Comparison of ENCODE assay signal across 8 mouse cellular contexts in the genomic region with DNA sequence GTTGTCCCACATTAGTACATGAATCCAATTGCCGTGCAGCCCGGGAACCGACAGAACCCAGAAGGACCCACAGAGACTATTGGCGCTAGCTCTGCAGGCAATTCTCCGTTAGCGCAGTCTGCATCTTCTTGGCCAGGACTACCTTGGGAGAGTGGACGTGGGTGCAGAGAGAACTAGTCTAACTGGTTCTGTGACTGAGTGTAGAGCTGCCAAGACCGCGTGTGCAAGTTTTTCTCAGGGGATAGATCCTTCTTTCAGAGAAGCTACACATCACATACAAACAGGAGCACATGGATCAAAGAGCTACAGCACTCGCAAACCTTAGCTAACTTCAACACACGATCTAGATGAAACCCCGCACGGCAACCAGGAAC. TPM values are rescaled to one million over a fixed set of nuclear protein-coding genes. Genes with fewer than 3 reads are reported as not detected.
DNase-seq lines count a peak whose midpoint lies in the region; ATAC-seq lines count a peak whose summit lies in the region.

No protein-coding gene starts in this region.

- H3K9me3 ChIP-seq in intestine, embryonic 15.5 days = no peaks in the 10 kb centered on the region
- H3K9me3 ChIP-seq in stomach, embryonic 16.5 days (replicated peaks; ENCODE audit: control insufficient read depth, low read length) = no peaks in the 10 kb centered on the region

- H3K27ac ChIP-seq in intestine, embryonic 15.5 days = peak overlapping the region; percentile 88
- peak overlapping the region; percentile 90 for H3K27ac ChIP-seq in stomach, embryonic 16.5 days (ENCODE audit: low read length)

- no peak for DNase-seq in frontal cortex, postnatal 10 days (ENCODE audit: low spot score in 2 of 2)
- peak; percentile 64 for DNase-seq in urinary bladder, postnatal 14 days (ENCODE audit: low spot score)
- DNase-seq in urinary bladder, postnatal 10 days (ENCODE audit: low spot score) = no peak
- peak; percentile 42 for DNase-seq in lung, postnatal 10 days

- H3K9ac ChIP-seq in intestine, embryonic 15.5 days = peak overlapping the region; percentile 69
- peak overlapping the region; percentile 75 for H3K9ac ChIP-seq in stomach, embryonic 16.5 days (ENCODE audit: low read length)

- H3K4me1 ChIP-seq in intestine, embryonic 15.5 days (replicated peaks) = peaks cover 11% of the 10 kb centered on the region; the same call in 1 of the 2 replicates
- peaks cover 12% of the 10 kb centered on the region for H3K4me1 ChIP-seq in stomach, embryonic 16.5 days (ENCODE audit: control insufficient read depth, insufficient read depth, low read length)

- H3K4me2 ChIP-seq in intestine, embryonic 15.5 days (replicated peaks) = peak overlapping the region; percentile 83
- peak overlapping the region; percentile 65 for H3K4me2 ChIP-seq in stomach, embryonic 16.5 days (ENCODE audit: low read depth, low read length)

- no peaks in the 10 kb centered on the region for H3K27me3 ChIP-seq in intestine, embryonic 15.5 days (replicated peaks)
- no peaks in the 10 kb centered on the region for H3K27me3 ChIP-seq in stomach, embryonic 16.5 days (ENCODE audit: control insufficient read depth, insufficient read depth, low read length)

- WGBS in intestine, embryonic 15.5 days = under 1% methylated on average over 13 of the region's 13 CpGs
- WGBS in stomach, embryonic 16.5 days = 1% methylated on average over 13 of the region's 13 CpGs

- no peaks in the 10 kb centered on the region for H3K36me3 ChIP-seq in intestine, embryonic 15.5 days
- H3K36me3 ChIP-seq in stomach, embryonic 16.5 days (ENCODE audit: control insufficient read depth, insufficient read depth, low read length) = no peaks in the 10 kb centered on the region

- peak; percentile 75 for ATAC-seq in frontal cortex, adult (ENCODE audit: low TSS enrichment)
- ATAC-seq in intestine, embryonic 15.5 days = peak; percentile 71
- ATAC-seq in stomach, embryonic 16.5 days (ENCODE audit: insufficient read depth, low FRiP score) = peak; percentile 81
- ATAC-seq in cerebellum, adult (ENCODE audit: insufficient number of reproducible peaks, low FRiP score, low TSS enrichment) = no peak

- peak overlapping the region; percentile 84 for H3K4me3 ChIP-seq in intestine, embryonic 15.5 days (replicated peaks)
- H3K4me3 ChIP-seq in stomach, embryonic 16.5 days (replicated peaks; ENCODE audit: low read length) = peak overlapping the region; percentile 72

RNA-seq across cellular contexts. Expression of gene Kyat1, which starts 0.4 kb away (rescaled TPM):
- polyA plus RNA-seq in intestine, embryonic 15.5 days (2015; fragmentation: Nextera tagmentation; extraction: Ambion mirVana) = 18.4 and 19.6 TPM in 2 replicates
- 25.8 and 39.2 TPM in 2 replicates for polyA plus RNA-seq in stomach, embryonic 16.5 days (2015; fragmentation: Nextera tagmentation; extraction: Ambion mirVana)

RNA-seq across cellular contexts. Expression of gene Spout1, which starts 27.0 kb away (rescaled TPM):
- polyA plus RNA-seq in intestine, embryonic 15.5 days (2015; fragmentation: Nextera tagmentation; extraction: Ambion mirVana) = 59.9 and 62.9 TPM in 2 replicates
- polyA plus RNA-seq in stomach, embryonic 16.5 days (2015; fragmentation: Nextera tagmentation; extraction: Ambion mirVana) = 62.7 and 65.6 TPM in 2 replicates

RNA-seq across cellular contexts. Expression of gene Lrrc8a, which starts 32.3 kb away (rescaled TPM):
- 37.0 and 37.7 TPM in 2 replicates for polyA plus RNA-seq in intestine, embryonic 15.5 days (2015; fragmentation: Nextera tagmentation; extraction: Ambion mirVana)
- 34.0 and 40.1 TPM in 2 replicates for polyA plus RNA-seq in stomach, embryonic 16.5 days (2015; fragmentation: Nextera tagmentation; extraction: Ambion mirVana)

RNA-seq across cellular contexts. Expression of gene Endog, which starts 33.9 kb away (rescaled TPM):
- polyA plus RNA-seq in intestine, embryonic 15.5 days (2015; fragmentation: Nextera tagmentation; extraction: Ambion mirVana) = 40.9 and 41.9 TPM in 2 replicates
- polyA plus RNA-seq in stomach, embryonic 16.5 days (2015; fragmentation: Nextera tagmentation; extraction: Ambion mirVana) = 17.5 and 19.0 TPM in 2 replicates

RNA-seq across cellular contexts. Expression of gene Gm28035, which starts 35.1 kb away (rescaled TPM):
- 0.21 and 0.29 TPM in 2 replicates for polyA plus RNA-seq in intestine, embryonic 15.5 days (2015; fragmentation: Nextera tagmentation; extraction: Ambion mirVana)
- polyA plus RNA-seq in stomach, embryonic 16.5 days (2015; fragmentation: Nextera tagmentation; extraction: Ambion mirVana) = 0.24 and 0.30 TPM in 2 replicates

Comparison
In these comparisons a context has a peak if more than half of its experiments do, and no peak if none do; other contexts are left out.
1. DNase-seq: peak in urinary bladder, postnatal 14 days (single experiment) and lung, postnatal 10 days (single experiment); none in frontal cortex, postnatal 10 days (0 of 2) and urinary bladder, postnatal 10 days (single experiment).